Mouse (Mus musculus) MEL (cell line): ENCODE data around the gene Mlip. TPM values are rescaled to one million over a fixed set of nuclear protein-coding genes. Genes with fewer than 3 reads are reported as not detected.

Experiments used
- DNase-seq: peaks from one replicate; pipeline ENCODE4 v3.0.0; 2011; ENCODE audit warnings: low read depth, low spot score
- H3K27ac ChIP-seq: 2 replicates; pipeline ENCODE4 v1.5.1; 2012; ENCODE audit warnings: low read depth, mild to moderate bottlenecking, control low read depth, low read length, moderate library complexity; ENCODE audit not compliant: control insufficient read depth
- H3K27me3 ChIP-seq, 2 experiments: fragments of 150-350 bp in 1 of 2; sonication (generic) in 1 of 2; 2 replicates each; pipeline ENCODE4 v1.6.1; 2012; ENCODE audit warnings: low read length in 2 of 2, mild to moderate bottlenecking in 2 of 2, improper control_type of control experiment in 1 of 2, moderate library complexity in 1 of 2; ENCODE audit not compliant: insufficient read depth in 2 of 2, control insufficient read depth in 1 of 2
- H3K36me3 ChIP-seq, 2 experiments: 2 replicates each; pipeline ENCODE4 v1.6.1; 2012 to 2014; ENCODE audit warnings: low read length in 2 of 2, improper control_type of control experiment in 1 of 2, inconsistent platforms in 1 of 2, mild to moderate bottlenecking in 1 of 2; ENCODE audit not compliant: insufficient read depth in 2 of 2, control insufficient read depth in 1 of 2
- H3K4me1 ChIP-seq, 2 experiments: fragments of 150-350 bp in 1 of 2; sonication (generic) in 1 of 2; 2 replicates each; pipeline ENCODE4 v1.6.1; 2012; ENCODE audit warnings: low read length in 2 of 2, improper control_type of control experiment in 1 of 2, mild to moderate bottlenecking in 1 of 2; ENCODE audit not compliant: insufficient read depth in 2 of 2, control insufficient read depth in 1 of 2
- H3K4me3 ChIP-seq, 2 experiments: fragments of 150-350 bp in 1 of 2; sonication (generic) in 1 of 2; 2 replicates each; pipeline ENCODE4 v1.5.1; 2012; ENCODE audit warnings: low read depth in 2 of 2, low read length in 2 of 2, mild to moderate bottlenecking in 2 of 2, moderate library complexity in 2 of 2, control low read depth in 1 of 2, improper control_type of control experiment in 1 of 2; ENCODE audit not compliant: control insufficient read depth in 1 of 2, insufficient read depth in 1 of 2
- H3K79me2 ChIP-seq: 2 replicates; pipeline ENCODE4 v1.6.1; 2012; ENCODE audit warnings: mild to moderate bottlenecking, low read length, moderate library complexity; ENCODE audit not compliant: control insufficient read depth, poor library complexity, insufficient read depth
- H3K9ac ChIP-seq: 2 replicates; pipeline ENCODE4 v1.6.1; 2012; ENCODE audit warnings: low read depth, mild to moderate bottlenecking, control low read depth, low read length, moderate library complexity; ENCODE audit not compliant: control insufficient read depth, poor library complexity, severe bottlenecking
- H3K9me3 ChIP-seq: fragments of 150-350 bp; sonication (generic); replicated peaks from 2 replicates; pipeline ENCODE4 v1.6.1; 2012; ENCODE audit warnings: mild to moderate bottlenecking, low read length, improper control_type of control experiment, moderate library complexity; ENCODE audit not compliant: insufficient read depth
- CHD2 ChIP-seq: IDR thresholded peaks from 2 replicates; pipeline ENCODE4 v1.6.1; 2011; ENCODE audit warnings: low read length, improper control_type of control experiment
- ETS1 ChIP-seq: IDR thresholded peaks from 2 replicates; pipeline ENCODE4 v1.6.1; 2012; ENCODE audit warnings: low read depth, mild to moderate bottlenecking, inconsistent platforms, low read length, improper control_type of control experiment, moderate library complexity
- GABPA ChIP-seq: IDR thresholded peaks from 2 replicates; pipeline ENCODE4 v1.6.1; 2012; ENCODE audit warnings: low read depth, mild to moderate bottlenecking, inconsistent platforms, low read length, improper control_type of control experiment, moderate library complexity
- GATA1 ChIP-seq: IDR thresholded peaks from 2 replicates; pipeline ENCODE4 v1.6.1; 2011; ENCODE audit warnings: low read depth, low read length, improper control_type of control experiment
- HCFC1 ChIP-seq: IDR thresholded peaks from 2 replicates; pipeline ENCODE4 v1.6.1; 2012; ENCODE audit warnings: low read depth, mild to moderate bottlenecking, inconsistent platforms, low read length, improper control_type of control experiment, moderate library complexity
- JUND ChIP-seq: IDR thresholded peaks from 2 replicates; pipeline ENCODE4 v1.6.1; 2011; ENCODE audit warnings: low read depth, mild to moderate bottlenecking, improper control_type of control experiment, low read length
- MAFK ChIP-seq: IDR thresholded peaks from 2 replicates; pipeline ENCODE4 v1.6.1; 2011; ENCODE audit warnings: low read depth, mild to moderate bottlenecking, low read length, improper control_type of control experiment, borderline replicate concordance
- MAX ChIP-seq: IDR thresholded peaks from 2 replicates; pipeline ENCODE4 v1.6.1; 2011; ENCODE audit warnings: low read length, improper control_type of control experiment
- NELFE ChIP-seq: IDR thresholded peaks from 2 replicates; pipeline ENCODE4 v1.6.1; 2011; ENCODE audit warnings: low read depth, low read length, improper control_type of control experiment
- POLR2AphosphoS2 ChIP-seq: IDR thresholded peaks from 2 replicates; pipeline ENCODE4 v1.6.1; 2011; ENCODE audit warnings: low read length, improper control_type of control experiment
- POLR2AphosphoS5 ChIP-seq: IDR thresholded peaks from 2 replicates; pipeline ENCODE4 v1.6.1; 2012; ENCODE audit warnings: low read depth, borderline replicate concordance, mild to moderate bottlenecking, inconsistent platforms, low read length, moderate library complexity, mixed read lengths
- SIN3A ChIP-seq: IDR thresholded peaks from 2 replicates; pipeline ENCODE4 v1.6.1; 2012; ENCODE audit warnings: low read length, improper control_type of control experiment, inconsistent platforms
- SMC3 ChIP-seq: IDR thresholded peaks from 2 replicates; pipeline ENCODE4 v1.6.1; 2011; ENCODE audit warnings: low read depth, low read length, improper control_type of control experiment
- TBP ChIP-seq: IDR thresholded peaks from 2 replicates; pipeline ENCODE4 v1.8.0; 2011; ENCODE audit warnings: low read depth, low read length, improper control_type of control experiment
- TCF12 ChIP-seq: IDR thresholded peaks from 2 replicates; pipeline ENCODE4 v1.6.1; 2014; ENCODE audit warnings: low read depth, mild to moderate bottlenecking, inconsistent platforms, low read length, improper control_type of control experiment, moderate library complexity
- USF2 ChIP-seq, 2 experiments: IDR thresholded peaks; 2 replicates each; pipeline ENCODE4 v1.6.1; 2011 to 2012; ENCODE audit warnings: improper control_type of control experiment in 2 of 2, low read length in 2 of 2, borderline replicate concordance in 1 of 2, inconsistent platforms in 1 of 2, low read depth in 1 of 2, mild to moderate bottlenecking in 1 of 2; ENCODE audit not compliant: insufficient read depth in 1 of 2
- ZC3H11A ChIP-seq: IDR thresholded peaks from 2 replicates; pipeline ENCODE4 v1.6.1; 2012; ENCODE audit warnings: low read depth, mild to moderate bottlenecking, inconsistent platforms, low read length, improper control_type of control experiment
- ZMIZ1 ChIP-seq: IDR thresholded peaks from 2 replicates; pipeline ENCODE4 v1.6.1; 2012; ENCODE audit warnings: low read depth, mild to moderate bottlenecking, inconsistent platforms, low read length, improper control_type of control experiment, moderate library complexity
- ZNF384 ChIP-seq: IDR thresholded peaks from 2 replicates; pipeline ENCODE4 v1.6.1; 2012; ENCODE audit warnings: low read depth, mild to moderate bottlenecking, inconsistent platforms, low read length, improper control_type of control experiment
- polyA plus RNA-seq, 2 experiments: library from polyadenylated mRNA; stranded (reverse) in 1 of 2; unstranded in 1 of 2; fragments of >175 nt in 1 of 2; fragments of >200 nt in 1 of 2; gene quantifications; 2 replicates each; pipeline versions ENCODE4 v1.2.1 to v1.2.4; 2012; ENCODE audit warnings: low replicate concordance in 2 of 2, low read depth in 1 of 2; ENCODE audit not compliant: insufficient read length in 2 of 2, insufficient read depth in 1 of 2, missing spikeins in 1 of 2
- total RNA-seq: library from RNA; depleted of rRNA; stranded (reverse); fragments of 300-350 nt; gene quantifications from 2 replicates; pipeline ENCODE4 v1.2.3, GENCODE M21; 2012

The Mlip gene
- total and polyA plus RNA-seq, 3 experiments, result 0.04 TPM; not detected in 2

- Histone ChIP-seq H3K4me3 (no peak overlapping the region), H3K36me3 (no peaks in the 10 kb centered on the region), H3K27ac (no peak overlapping the region), H3K79me2 (no peaks in the 10 kb centered on the region), H3K9me3 (no peaks in the 10 kb centered on the region), H3K9ac (no peak overlapping the region), H3K27me3 (no peaks in the 10 kb centered on the region; a peak in 1 of 4 replicates), H3K4me1 (no peaks in the 10 kb centered on the region)
- no peak for DNase-seq
- TF ChIP-seq HCFC1 (no peak), TBP (no peak), JUND (no peak)
These were observed 23.8 kb upstream of the Mlip start for GRCm38 (mm10) chr9:77376561-77376960.

GRCm38 (mm10) chr9:77370706-77371105 lies 17.9 kb upstream of the Mlip start:
- Histone ChIP-seq H3K27ac (no peak overlapping the region), H3K9me3 (no peaks in the 10 kb centered on the region), H3K4me1 (no peaks in the 10 kb centered on the region), H3K4me3 (no peak overlapping the region), H3K27me3 (no peaks in the 10 kb centered on the region; a peak in 1 of 4 replicates), H3K36me3 (no peaks in the 10 kb centered on the region), H3K9ac (no peak overlapping the region), H3K79me2 (no peaks in the 10 kb centered on the region)
- no peak for TF ChIP-seq SMC3
- no peak for TF ChIP-seq GATA1
- no peak for TF ChIP-seq USF2 (IDR thresholded peaks at IDR 0.05; ENCODE audit: borderline replicate concordance in 1 of 2, insufficient read depth in 1 of 2, low read depth in 1 of 2, low read length in 2 of 2)
- no peak for TF ChIP-seq TCF12
- no peak for TF ChIP-seq POLR2AphosphoS2
- TF ChIP-seq POLR2AphosphoS5, result no peak
- no peak for TF ChIP-seq ZNF384
- no peak for TF ChIP-seq ETS1
- TF ChIP-seq MAFK, result no peak
- TF ChIP-seq ZC3H11A, result no peak
- TF ChIP-seq GABPA, result no peak
- TF ChIP-seq CHD2, result no peak
- TF ChIP-seq SIN3A, result no peak
- TF ChIP-seq ZMIZ1, result no peak
- TF ChIP-seq JUND, result no peak
- TF ChIP-seq NELFE, result no peak
- no peak for TF ChIP-seq MAX
- DNase-seq, result no peak
